Mouse (Mus musculus) liver, embryonic 14.5 days (tissue): ENCODE results near the gene Pax7. TPM values are rescaled to one million over a fixed set of nuclear protein-coding genes. Genes with fewer than 3 reads are reported as not detected.

Source experiments
- ATAC-seq: fragments of 200-750 bp; cut with Nextera tagmentation; 2 replicates; pipeline ENCODE4 v1.8.0; 2017; ENCODE audit warnings: moderate number of reproducible peaks, mild to moderate bottlenecking, moderate library complexity; ENCODE audit not compliant: insufficient read depth
- DNase-seq, 3 experiments: peaks; one replicate each; pipeline ENCODE4 v3.0.0-alpha.2; 2012 to 2013; ENCODE audit warnings: low read depth in 3 of 3, low spot score in 3 of 3
- H3K27ac ChIP-seq: fragments of 300-500 bp; sonication (generic); 2 replicates; pipeline ENCODE4 v1.5.1; 2014; ENCODE audit warnings: moderate library complexity, mild to moderate bottlenecking, control low read depth, inconsistent platforms
- H3K27me3 ChIP-seq: fragments of 300-500 bp; sonication (generic); 2 replicates; pipeline ENCODE4 v1.6.1; 2014; ENCODE audit warnings: mild to moderate bottlenecking, low read length, moderate library complexity; ENCODE audit not compliant: control insufficient read depth, insufficient read depth
- H3K36me3 ChIP-seq: fragments of 300-500 bp; sonication (generic); replicated peaks from 2 replicates; pipeline ENCODE4 v1.6.1; 2014; ENCODE audit warnings: low read depth; ENCODE audit not compliant: control insufficient read depth, insufficient read depth
- H3K4me1 ChIP-seq, 2 experiments: fragments of 200-500 bp in 1 of 2; fragments of 300-500 bp in 1 of 2; sonication (generic) in 1 of 2; replicated peaks; 2 replicates each; pipeline ENCODE4 v1.6.1; 2012 to 2014; ENCODE audit warnings: antibody characterized with exemption in 1 of 2, inconsistent platforms in 1 of 2, low read length in 1 of 2; ENCODE audit not compliant: control insufficient read depth in 2 of 2, insufficient read depth in 2 of 2
- H3K4me2 ChIP-seq: fragments of 300-500 bp; sonication (generic); 2 replicates; pipeline ENCODE4 v1.6.1; 2014; ENCODE audit warnings: low read depth, mild to moderate bottlenecking, control low read depth, moderate library complexity
- H3K4me3 ChIP-seq, 2 experiments: fragments of 200-500 bp in 1 of 2; fragments of 300-500 bp in 1 of 2; sonication (generic) in 1 of 2; 2 replicates each; pipeline ENCODE4 v1.5.1; 2012 to 2014; ENCODE audit warnings: low read depth in 2 of 2, low read length in 2 of 2, mild to moderate bottlenecking in 2 of 2, control low read depth in 1 of 2, inconsistent platforms in 1 of 2, moderate library complexity in 1 of 2; ENCODE audit not compliant: insufficient read depth in 1 of 2
- H3K9ac ChIP-seq: fragments of 300-500 bp; sonication (generic); replicated peaks from 2 replicates; pipeline ENCODE4 v1.6.1; 2014; ENCODE audit warnings: mild to moderate bottlenecking, control low read depth, moderate library complexity
- H3K9me3 ChIP-seq: fragments of 300-500 bp; sonication (generic); 2 replicates; pipeline ENCODE4 v1.6.1; 2016; ENCODE audit warnings: low read length, mixed read lengths; ENCODE audit not compliant: control insufficient read depth
- CTCF ChIP-seq: IDR thresholded peaks from 2 replicates; pipeline ENCODE4 v1.5.1; 2016; ENCODE audit warnings: antibody characterized with exemption, low read depth, control low read depth
- EP300 ChIP-seq: IDR thresholded peaks from 2 replicates; pipeline ENCODE4 v1.6.1; 2016; ENCODE audit warnings: antibody characterized with exemption, low read depth
- WGBS: fragments of 180-500 bp; shearing (Covaris S2); extraction: QIAGEN DNeasy Blood & Tissue Kit; methylation state at CpG from one replicate; pipeline ENCODE4 v1.1.7; 2014; ENCODE audit not compliant: insufficient replicate concordance; 5-methylcytosine and 5-hydroxymethylcytosine counted together
- polyA plus RNA-seq, 2 experiments: library from polyadenylated mRNA; depleted of rRNA in 1 of 2; stranded (reverse) in 1 of 2; unstranded in 1 of 2; fragments of >200 nt; fragmentation: Nextera tagmentation in 1 of 2; extraction: Ambion mirVana in 1 of 2; gene quantifications; 2 replicates each; pipeline versions ENCODE4 v1.2.1 to v1.2.3; 2012 to 2014

Pax7 gene
- polyA plus RNA-seq, 2 experiments = not detected

DNA sequence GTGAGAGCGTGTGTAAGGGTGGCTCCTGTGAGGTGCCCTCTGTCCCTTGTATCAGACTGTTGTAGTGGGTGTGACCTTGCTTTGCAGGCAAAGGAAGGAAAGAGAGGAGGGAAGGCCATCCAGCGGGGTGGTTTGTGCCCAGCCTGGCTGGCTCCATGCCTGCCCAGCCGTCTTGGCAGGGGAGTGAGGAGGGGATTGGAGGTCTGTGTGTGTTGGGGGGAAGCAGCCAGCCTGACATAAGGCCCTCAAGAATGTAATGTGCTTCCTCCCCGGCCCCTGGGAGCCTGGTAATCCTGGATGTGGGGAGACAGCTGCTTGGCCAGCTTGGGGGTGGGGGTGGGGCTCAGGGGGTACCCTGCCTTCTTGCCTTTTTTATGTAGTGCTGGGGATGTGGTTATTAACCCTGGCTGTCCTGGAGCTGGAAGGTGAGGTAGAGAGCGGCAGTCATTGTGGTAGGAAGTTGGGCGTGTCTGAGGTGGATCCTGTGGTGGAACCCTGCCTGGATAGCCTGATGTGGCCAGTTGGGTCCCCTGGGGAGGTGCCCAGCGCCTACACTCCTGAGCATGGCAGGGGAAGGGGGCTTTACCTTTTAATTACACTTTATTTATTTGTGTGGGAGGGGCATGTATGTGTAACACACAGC is 143.6 kb downstream of the Pax7 start:
- TF ChIP-seq EP300 (no peak), CTCF (no peak)
- no peak for DNase-seq
- H3K4me2 ChIP-seq = no peak overlapping the region

GRCm38 (mm10) chr4:139688058-139688457 is 145.3 kb downstream of the Pax7 start:
- H3K4me1 ChIP-seq = no peaks in the 10 kb centered on the region
- H3K9ac ChIP-seq = no peak overlapping the region
- H3K27ac ChIP-seq = no peak overlapping the region
- no peak overlapping the region for H3K4me3 ChIP-seq
- no peak overlapping the region for H3K4me2 ChIP-seq
- H3K9me3 ChIP-seq = no peaks in the 10 kb centered on the region
- no peaks in the 10 kb centered on the region for H3K36me3 ChIP-seq
- no peak for DNase-seq
- H3K27me3 ChIP-seq = no peaks in the 10 kb centered on the region
- 53% methylated on average over 9 of the region's 9 CpGs for WGBS
- TF ChIP-seq CTCF = no peak
- TF ChIP-seq EP300 = no peak
- no peak for ATAC-seq

More for the DNA sequence above, 143.6 kb downstream of the Pax7 start:
- WGBS = 16% methylated on average over 7 of the region's 7 CpGs
- H3K9me3 ChIP-seq = no peaks in the 10 kb centered on the region
- no peaks in the 10 kb centered on the region for H3K4me1 ChIP-seq
- H3K4me3 ChIP-seq = no peak overlapping the region
- ATAC-seq = no peak
- H3K9ac ChIP-seq = no peak overlapping the region
- no peak overlapping the region for H3K27ac ChIP-seq
- no peaks in the 10 kb centered on the region for H3K27me3 ChIP-seq
- no peaks in the 10 kb centered on the region for H3K36me3 ChIP-seq

Other genes with a start within 250 kb of the Pax7 start
- not detected in 2 replicates for gene Gm21969, start 230.3 kb downstream of the Pax7 start, polyA plus RNA-seq (2012; rRNA removed)
- not detected in 2 replicates for gene Gm21969, start 230.3 kb downstream of the Pax7 start, polyA plus RNA-seq (2014; fragmentation: Nextera tagmentation; extraction: Ambion mirVana)
- 31.1 and 31.6 TPM in 2 replicates for gene Aldh4a1, start 210.7 kb downstream of the Pax7 start, polyA plus RNA-seq (2012; rRNA removed)
- 29.9 and 37.1 TPM in 2 replicates for gene Aldh4a1, start 210.7 kb downstream of the Pax7 start, polyA plus RNA-seq (2014; fragmentation: Nextera tagmentation; extraction: Ambion mirVana)
- 0.01 TPM in 1 of 2 replicates, not detected in the other for gene Tas1r2, start 180.0 kb downstream of the Pax7 start, polyA plus RNA-seq (2012; rRNA removed)
- not detected in 2 replicates for gene Tas1r2, start 180.0 kb downstream of the Pax7 start, polyA plus RNA-seq (2014; fragmentation: Nextera tagmentation; extraction: Ambion mirVana)
- 0.34 and 0.39 TPM in 2 replicates for gene Klhdc7a, start 134.5 kb upstream of the Pax7 start, polyA plus RNA-seq (2012; rRNA removed)
- gene Klhdc7a, start 134.5 kb upstream of the Pax7 start, polyA plus RNA-seq (2014; fragmentation: Nextera tagmentation; extraction: Ambion mirVana) = 0.20 and 0.23 TPM in 2 replicates